Mouse (Mus musculus) intestine, embryonic 16.5 days (tissue): ENCODE measurements at regions not wholly inside any gene's neighbourhood (a gene's known extent, or its start where the extent isn't known, plus 50 kb on each side); places are given as distances from the start of the nearest gene placed in this dataset.
A peak's percentile ranks its signal among the peaks of the same experiment; 100 is the strongest.

Experiments
- ATAC-seq: fragments of 200-750 bp; cut with Nextera tagmentation; 2 replicates; pipeline ENCODE4 v1.8.0; 2017; ENCODE audit warnings: moderate TSS enrichment, moderate library complexity
- H3K27ac ChIP-seq: fragments of 300-500 bp; sonication (generic); 2 replicates; pipeline ENCODE4 v1.5.1; 2014; ENCODE audit warnings: mild to moderate bottlenecking, low read length
- H3K27me3 ChIP-seq: fragments of 300-500 bp; sonication (generic); replicated peaks from 2 replicates; pipeline ENCODE4 v1.6.1; 2014; ENCODE audit warnings: low read length, control low read depth, mixed read lengths; ENCODE audit not compliant: control insufficient read depth, insufficient read depth
- H3K36me3 ChIP-seq: fragments of 300-500 bp; sonication (generic); 2 replicates; pipeline ENCODE4 v1.6.1; 2014; ENCODE audit warnings: low read length, control low read depth; ENCODE audit not compliant: control insufficient read depth, insufficient read depth
- H3K4me1 ChIP-seq: fragments of 300-500 bp; sonication (generic); 2 replicates; pipeline ENCODE4 v1.6.1; 2014; ENCODE audit warnings: low read length, control low read depth, mixed read lengths; ENCODE audit not compliant: control insufficient read depth, insufficient read depth
- H3K4me2 ChIP-seq: fragments of 300-500 bp; sonication (generic); 2 replicates; pipeline ENCODE4 v1.6.1; 2014; ENCODE audit warnings: low read depth, low read length, control low read depth
- H3K4me3 ChIP-seq: fragments of 300-500 bp; sonication (generic); 2 replicates; pipeline ENCODE4 v1.5.1; 2014; ENCODE audit warnings: mild to moderate bottlenecking, low read length
- H3K9ac ChIP-seq: fragments of 300-500 bp; sonication (generic); 2 replicates; pipeline ENCODE4 v1.6.1; 2014; ENCODE audit warnings: low read depth, low read length
- H3K9me3 ChIP-seq: fragments of 300-500 bp; sonication (generic); 2 replicates; pipeline ENCODE4 v1.6.1; 2016; ENCODE audit warnings: low read length, control low read depth; ENCODE audit not compliant: control insufficient read depth
- whole genome bisulfite sequencing: fragments of 180-500 bp; shearing (Covaris S2); extraction: QIAGEN DNeasy Blood & Tissue Kit; methylation state at CpG from one replicate; pipeline ENCODE4 v1.1.7; 2014; 5-methylcytosine and 5-hydroxymethylcytosine counted together

DNA sequence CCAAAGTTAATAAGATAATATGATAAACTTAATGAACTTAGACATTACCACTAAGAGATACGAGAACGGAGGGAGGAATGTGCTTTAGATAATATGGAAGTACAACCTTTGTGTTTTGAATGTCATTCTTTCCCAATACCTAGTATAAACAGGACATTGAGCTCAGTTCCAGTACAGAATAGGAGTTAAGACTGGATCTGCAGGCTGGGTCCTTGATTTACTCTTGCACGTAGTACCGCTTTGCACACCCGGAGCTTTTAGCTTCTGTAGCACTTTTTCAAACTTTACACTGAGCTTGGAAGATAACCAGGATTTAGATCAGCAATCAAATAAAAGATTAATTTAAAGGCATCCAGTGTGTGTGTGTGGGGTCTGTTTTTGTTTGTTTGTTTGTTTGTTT is 242.7 kb downstream of the Gm11146 start:
- H3K27ac ChIP-seq, result no peak overlapping the region
- no peaks in the 10 kb centered on the region for H3K9me3 ChIP-seq
- no peak overlapping the region for H3K9ac ChIP-seq
- 81% methylated on average over 5 of the region's 5 CpGs for WGBS
- no peak overlapping the region for H3K4me3 ChIP-seq
- no peaks in the 10 kb centered on the region for H3K27me3 ChIP-seq
- H3K4me2 ChIP-seq, result no peak overlapping the region
- no peak for ATAC-seq
- no peaks in the 10 kb centered on the region for H3K4me1 ChIP-seq
- H3K36me3 ChIP-seq, result no peaks in the 10 kb centered on the region

DNA sequence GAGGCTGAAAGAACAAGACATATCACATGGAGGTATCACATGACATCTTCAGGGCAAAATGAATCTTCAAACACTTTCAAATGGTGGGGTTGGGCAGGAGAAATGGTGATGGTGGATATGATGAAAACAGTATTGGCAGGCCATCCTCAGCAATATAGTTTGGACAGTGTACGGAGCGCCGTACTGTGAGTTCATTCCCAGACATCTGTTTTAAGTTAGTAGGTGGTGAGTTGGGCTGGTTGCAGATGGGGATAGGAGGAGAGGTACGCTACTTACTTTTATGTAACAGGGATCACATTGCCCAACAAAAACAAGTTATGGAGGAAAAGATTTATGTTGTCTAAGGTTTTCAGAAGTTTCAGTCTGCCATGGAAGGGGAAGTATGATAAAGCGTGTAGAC is 246.6 kb downstream of the Gm11146 start:
- no peak for ATAC-seq
- Histone ChIP-seq H3K4me2 (no peak overlapping the region), H3K4me3 (no peak overlapping the region), H3K4me1 (no peaks in the 10 kb centered on the region), H3K9me3 (no peaks in the 10 kb centered on the region), H3K36me3 (no peaks in the 10 kb centered on the region), H3K9ac (no peak overlapping the region), H3K27ac (no peak overlapping the region), H3K27me3 (no peaks in the 10 kb centered on the region)
- whole genome bisulfite sequencing, result 93% methylated on average over 5 of the region's 5 CpGs

DNA sequence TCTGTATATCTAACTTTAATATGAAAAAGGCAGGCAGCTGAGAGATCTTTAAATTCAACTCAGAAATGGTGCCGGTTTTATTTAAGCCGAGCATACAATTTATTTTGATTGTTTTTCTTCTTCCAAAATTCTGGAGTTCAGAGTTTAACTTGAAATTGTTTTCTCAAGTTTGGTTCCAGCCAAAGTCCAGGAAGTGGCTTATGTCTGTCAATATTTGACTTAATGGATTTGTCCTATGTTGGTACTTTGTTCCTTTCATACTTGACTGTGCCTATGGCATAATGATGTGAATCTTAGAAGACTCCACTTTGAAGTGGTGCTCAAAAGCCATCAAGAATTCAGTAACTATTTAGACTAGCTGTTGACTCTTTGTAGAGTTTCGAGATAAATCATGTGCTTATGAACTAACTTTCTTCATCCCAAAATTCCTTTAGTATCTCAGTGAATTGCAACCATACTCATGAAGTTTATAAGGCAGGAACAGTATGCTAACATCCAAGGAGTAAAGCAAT is 247.6 kb downstream of the Gm11146 start:
- Histone ChIP-seq H3K9me3 (no peaks in the 10 kb centered on the region), H3K4me2 (no peak overlapping the region), H3K9ac (no peak overlapping the region), H3K36me3 (no peaks in the 10 kb centered on the region), H3K4me3 (no peak overlapping the region), H3K27me3 (no peaks in the 10 kb centered on the region), H3K4me1 (no peaks in the 10 kb centered on the region), H3K27ac (no peak overlapping the region)
- 86% methylated on average over 3 of the region's 3 CpGs for WGBS
- no peak for ATAC-seq

DNA sequence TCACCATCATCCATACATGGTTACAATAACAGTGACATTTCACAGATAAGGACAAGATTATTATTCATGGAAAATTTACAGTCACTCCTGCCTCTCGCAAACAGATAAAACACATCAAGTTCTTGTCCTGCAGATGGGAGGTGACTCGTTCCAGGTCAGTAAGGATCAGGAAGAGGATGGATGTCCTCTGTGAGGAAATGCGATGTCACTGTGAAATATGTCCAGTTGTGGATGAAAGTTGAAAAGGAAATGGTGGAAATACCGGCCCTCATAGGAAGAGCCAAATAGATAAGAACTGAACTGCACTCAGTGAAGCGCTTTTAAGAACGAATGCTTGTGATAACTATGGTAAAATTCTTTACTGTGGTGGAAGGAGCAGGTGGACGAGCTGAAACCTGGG is 255.8 kb downstream of the Gm11146 start:
- WGBS, result 74% methylated on average over 7 of the region's 7 CpGs
- Histone ChIP-seq H3K9me3 (no peaks in the 10 kb centered on the region), H3K27ac (no peak overlapping the region), H3K36me3 (no peaks in the 10 kb centered on the region), H3K4me2 (no peak overlapping the region), H3K4me1 (no peaks in the 10 kb centered on the region), H3K9ac (no peak overlapping the region), H3K27me3 (no peaks in the 10 kb centered on the region), H3K4me3 (no peak overlapping the region)
- ATAC-seq, result no peak

DNA sequence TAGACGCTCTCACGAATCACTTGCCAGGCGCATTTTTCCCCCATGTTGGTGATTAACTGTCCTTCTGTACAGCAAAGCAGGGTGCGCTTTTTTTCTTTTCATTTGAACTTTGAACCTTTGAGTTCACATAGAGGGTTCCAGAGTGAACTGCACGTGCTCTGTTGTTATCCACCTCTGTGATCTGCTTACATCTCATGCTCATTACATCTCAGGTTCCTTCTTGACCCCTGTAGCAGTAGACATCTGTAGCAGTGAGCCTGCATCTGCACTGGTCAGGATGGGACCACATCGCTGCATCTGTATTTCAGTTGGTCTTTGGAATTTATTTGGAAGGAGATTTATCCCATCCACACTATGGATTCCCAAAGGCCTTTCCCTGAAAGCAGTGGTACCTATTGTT is 269.6 kb downstream of the Gm11146 start:
- 0 out of 2 replicates have a peak, but pooled peaks have one; percentile 6 for ATAC-seq
- Histone ChIP-seq H3K4me3 (no peak overlapping the region), H3K9ac (no peak overlapping the region), H3K4me2 (0 out of 2 replicates have a peak overlapping the region, but pooled peaks have one; percentile 12), H3K27me3 (no peaks in the 10 kb centered on the region), H3K9me3 (no peaks in the 10 kb centered on the region), H3K27ac (no peak overlapping the region), H3K4me1 (no peaks in the 10 kb centered on the region), H3K36me3 (no peaks in the 10 kb centered on the region)
- 58% methylated on average over 6 of the region's 6 CpGs for WGBS

DNA sequence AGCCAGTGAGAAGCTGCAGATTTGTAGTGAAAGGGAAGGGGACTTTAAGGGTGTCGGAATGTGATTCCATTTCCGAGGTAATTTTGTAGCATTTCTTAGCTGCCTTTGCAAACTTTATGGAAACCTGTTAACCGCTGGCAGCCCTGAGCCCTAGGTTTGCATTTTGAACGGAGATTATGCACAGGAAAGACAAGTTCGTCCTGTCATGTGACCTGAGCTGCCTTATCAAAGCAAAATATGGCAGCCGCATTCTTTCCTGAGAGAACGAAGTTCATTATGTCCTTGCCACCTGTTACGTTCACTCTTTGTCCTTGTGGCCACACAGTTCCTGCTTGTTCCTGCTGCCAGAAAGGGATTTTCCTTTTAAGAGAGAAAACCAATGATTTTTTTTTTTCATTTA is 270.9 kb downstream of the Gm11146 start:
- Histone ChIP-seq H3K4me3 (peak overlapping the region; percentile 38), H3K27me3 (no peaks in the 10 kb centered on the region), H3K36me3 (no peaks in the 10 kb centered on the region), H3K27ac (peak overlapping the region; percentile 78), H3K9me3 (no peaks in the 10 kb centered on the region), H3K4me1 (no peaks in the 10 kb centered on the region), H3K9ac (no peak overlapping the region), H3K4me2 (peak overlapping the region; percentile 50)
- peak; percentile 69 for ATAC-seq
- 14% methylated on average over 8 of the region's 8 CpGs for WGBS

DNA sequence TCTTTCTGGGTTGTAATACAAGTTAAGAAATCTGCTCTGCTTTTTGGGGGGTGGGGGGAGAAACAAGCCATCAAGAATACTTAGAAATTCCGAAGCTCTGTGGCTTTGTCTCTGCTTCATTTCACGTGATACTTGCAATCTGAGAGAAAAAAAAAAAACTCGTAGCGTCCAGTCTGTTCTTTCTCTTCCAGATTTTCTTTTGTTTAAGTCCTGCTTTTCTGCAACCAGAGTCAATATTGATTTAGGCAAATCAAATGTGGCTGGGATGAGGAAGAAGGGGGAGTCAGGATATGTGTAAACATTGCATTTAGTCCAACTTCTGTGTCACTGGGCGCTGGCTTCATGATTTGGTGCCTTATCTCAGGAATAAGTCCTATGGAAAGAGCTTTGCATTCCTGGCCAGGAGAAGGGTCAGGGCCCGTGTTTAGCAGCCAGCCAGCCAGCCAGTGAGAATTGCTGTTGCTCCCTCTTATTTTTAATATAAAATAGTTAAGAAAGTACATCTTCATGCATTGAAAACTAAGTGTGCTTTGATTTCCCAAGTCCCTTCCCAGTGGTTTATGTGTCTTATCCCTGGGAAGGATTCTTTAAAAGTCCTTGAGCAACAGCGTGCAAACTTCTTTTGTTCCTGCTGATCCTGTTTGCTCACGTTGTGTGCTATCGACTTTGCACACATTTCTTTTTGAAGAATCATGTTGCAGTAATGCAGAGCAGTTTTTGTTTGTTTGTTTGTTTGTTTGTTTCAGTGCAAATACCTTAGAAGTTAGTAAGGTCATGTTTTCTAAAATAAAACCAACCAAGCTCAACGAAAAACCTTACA is 272.0 kb downstream of the Gm11146 start:
- Histone ChIP-seq H3K27me3 (no peaks in the 10 kb centered on the region), H3K9me3 (no peaks in the 10 kb centered on the region), H3K36me3 (no peaks in the 10 kb centered on the region), H3K4me1 (no peaks in the 10 kb centered on the region), H3K4me2 (peak overlapping the region; percentile 67), H3K4me3 (peak overlapping the region; percentile 58), H3K27ac (peak overlapping the region; percentile 91), H3K9ac (peak overlapping the region; percentile 77)
- 9% methylated on average over 10 of the region's 10 CpGs for WGBS
- peak; percentile 75 for ATAC-seq

DNA sequence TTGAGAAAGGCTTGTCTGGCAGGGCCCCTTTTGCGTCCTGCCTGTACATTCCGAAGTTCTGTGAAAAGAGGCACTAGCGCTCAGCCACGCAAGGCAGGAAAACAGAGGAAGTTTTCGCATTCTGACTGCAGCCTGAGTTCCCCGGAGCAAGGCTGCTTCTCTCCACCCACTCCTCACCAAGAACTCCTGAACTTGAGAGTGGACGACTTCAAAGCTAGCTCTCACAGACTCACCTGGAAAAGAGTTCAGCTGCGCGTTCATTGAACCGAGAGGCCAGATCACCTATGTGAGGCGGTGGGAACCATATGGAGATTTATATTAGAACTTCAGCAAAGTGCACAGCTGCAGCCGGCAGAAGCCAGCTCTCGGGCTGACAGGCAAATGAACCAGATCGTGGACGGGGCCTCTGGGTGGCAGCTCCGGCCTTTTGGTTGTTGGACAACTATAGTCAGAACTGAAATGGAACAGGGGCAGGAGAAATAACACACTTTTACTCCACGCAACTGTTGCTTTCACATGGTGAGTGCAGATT is 272.7 kb downstream of the Gm11146 start:
- no peaks in the 10 kb centered on the region for H3K36me3 ChIP-seq
- H3K27me3 ChIP-seq, result no peaks in the 10 kb centered on the region
- peak; percentile 63 for ATAC-seq
- H3K9ac ChIP-seq, result peak overlapping the region; percentile 77
- peak overlapping the region; percentile 58 for H3K4me3 ChIP-seq
- peak overlapping the region; percentile 67 for H3K4me2 ChIP-seq
- H3K27ac ChIP-seq, result peak overlapping the region; percentile 91
- H3K4me1 ChIP-seq, result no peaks in the 10 kb centered on the region
- no peaks in the 10 kb centered on the region for H3K9me3 ChIP-seq
- WGBS, result 1% methylated on average over 17 of the region's 17 CpGs

DNA sequence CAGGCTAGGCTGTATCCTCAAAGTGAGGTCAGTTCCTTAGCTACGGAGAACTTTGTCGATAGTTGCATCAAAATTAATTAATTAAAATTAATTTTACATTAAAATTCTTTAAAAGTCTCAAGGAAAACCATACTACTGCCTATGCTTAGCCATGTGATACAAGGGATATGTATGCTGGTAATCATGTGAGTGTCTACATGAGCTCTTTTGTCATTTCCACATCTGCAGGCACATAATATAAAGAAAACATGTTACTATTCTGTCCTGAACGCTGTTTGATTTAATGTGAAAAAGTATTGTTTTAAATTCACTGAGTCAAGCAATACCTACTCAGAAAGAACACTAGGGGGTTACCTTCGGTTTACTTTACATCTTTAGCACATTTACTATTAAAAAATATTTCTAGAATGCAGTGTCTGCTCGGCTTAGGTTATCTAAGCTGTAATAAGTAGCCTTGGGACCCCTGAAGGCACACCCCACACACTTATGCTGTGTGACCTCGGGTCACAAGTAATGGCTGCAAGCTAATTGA is 273.2 kb downstream of the Gm11146 start:
- Histone ChIP-seq H3K4me2 (peak overlapping the region; percentile 67), H3K27ac (peak overlapping the region; percentile 91), H3K4me3 (peak overlapping the region; percentile 58), H3K9me3 (no peaks in the 10 kb centered on the region), H3K27me3 (no peaks in the 10 kb centered on the region), H3K4me1 (no peaks in the 10 kb centered on the region), H3K9ac (peak overlapping the region; percentile 77), H3K36me3 (no peaks in the 10 kb centered on the region)
- peak; percentile 70; the same call in 1 of the 2 replicates for ATAC-seq
- WGBS, result 32% methylated on average over 6 of the region's 6 CpGs
